Mouse (Mus musculus) natural killer cell, adult 2 months (primary cell): ENCODE measurements around the gene Zfp12.
"Not testable (repeated sequence)": the region's sequence is repeated elsewhere in the genome, so short reads cannot be mapped to it uniquely, and the experiment has no call there.

Experiments used
- DNase-seq, 2 experiments: peaks; one replicate each; pipeline ENCODE4 v3.0.0; 2022; ENCODE audit warnings: low spot score in 2 of 2

The Zfp12 gene

DNA sequence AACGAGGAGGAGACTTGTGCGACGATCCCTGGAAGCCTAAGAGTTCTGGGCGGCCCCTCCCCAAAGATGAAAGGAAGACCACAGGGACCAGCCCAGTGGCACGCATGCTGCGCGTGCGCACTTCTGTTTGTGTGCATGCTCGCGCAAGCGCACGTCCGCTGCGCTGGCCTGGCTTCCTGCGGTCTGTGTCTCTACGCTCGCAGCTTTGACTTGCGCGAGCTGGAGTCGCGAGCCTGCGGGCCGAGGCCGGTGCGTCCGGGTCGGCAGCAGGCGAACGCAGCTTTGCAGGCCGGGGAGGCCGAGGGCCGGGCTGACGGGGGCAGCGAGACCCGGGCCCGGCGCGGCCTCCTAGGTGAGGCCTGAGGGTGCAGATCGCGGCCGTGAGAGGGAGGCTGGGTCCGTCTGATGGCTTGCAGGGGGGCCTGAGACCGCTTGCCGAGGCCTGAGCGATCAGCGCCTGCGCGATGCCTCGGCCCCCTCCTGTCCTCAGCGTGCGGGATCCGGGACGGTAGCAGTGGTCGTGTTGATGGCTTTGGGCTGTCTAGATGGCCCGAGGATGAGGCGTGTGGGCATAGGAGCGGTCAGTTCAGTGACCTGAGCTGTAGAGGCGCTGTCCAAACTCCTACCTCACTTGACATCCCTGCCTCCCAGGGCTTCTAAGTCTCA, at the start of gene Zfp12:
Gene Zfp12, plus strand, starts transcription at position 136 of the 666 bp plus-strand sequence.
- DNase-seq: peak; percentile 82 to 85

DNA sequence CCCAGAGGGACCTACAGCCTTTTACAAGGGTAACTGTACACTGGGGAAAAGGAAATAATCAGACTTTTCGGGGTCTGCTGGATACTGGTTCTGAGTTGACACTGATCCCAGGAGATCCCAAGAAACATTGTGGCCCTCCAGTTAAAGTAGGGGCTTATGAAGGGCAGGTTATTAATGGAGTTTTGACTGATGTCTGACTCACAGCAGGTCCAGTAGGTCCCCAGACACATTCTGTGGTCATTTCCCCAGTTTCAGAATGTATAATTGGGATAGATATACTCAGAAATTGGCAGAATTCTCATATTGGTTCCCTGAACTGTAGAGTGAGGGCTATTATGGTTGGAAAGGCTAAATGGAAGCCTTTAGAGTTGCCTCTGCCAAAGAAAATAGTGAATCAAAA, 46.9 kb upstream of the Zfp12 start:
- DNase-seq: not testable (repeated sequence)

DNA sequence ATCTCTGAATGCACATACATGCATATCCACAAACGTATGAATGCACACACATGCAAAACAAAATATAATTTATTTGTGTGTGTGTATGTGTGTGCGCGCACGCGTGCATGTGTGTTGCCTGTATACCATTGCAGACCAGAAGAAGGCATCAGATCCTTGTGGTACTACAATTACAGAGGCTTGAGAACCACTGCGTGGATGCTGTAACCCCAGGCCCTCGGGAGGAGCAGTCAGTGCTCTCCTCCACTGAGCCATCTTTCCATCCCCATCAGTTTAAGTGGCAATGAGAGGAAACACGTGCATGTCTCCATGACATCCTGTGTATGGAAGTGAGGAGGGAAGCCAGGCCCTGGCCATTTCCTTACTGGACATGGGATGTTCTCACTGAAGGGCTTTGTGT, 42.2 kb upstream of the Zfp12 start:
- DNase-seq: no peak

DNA sequence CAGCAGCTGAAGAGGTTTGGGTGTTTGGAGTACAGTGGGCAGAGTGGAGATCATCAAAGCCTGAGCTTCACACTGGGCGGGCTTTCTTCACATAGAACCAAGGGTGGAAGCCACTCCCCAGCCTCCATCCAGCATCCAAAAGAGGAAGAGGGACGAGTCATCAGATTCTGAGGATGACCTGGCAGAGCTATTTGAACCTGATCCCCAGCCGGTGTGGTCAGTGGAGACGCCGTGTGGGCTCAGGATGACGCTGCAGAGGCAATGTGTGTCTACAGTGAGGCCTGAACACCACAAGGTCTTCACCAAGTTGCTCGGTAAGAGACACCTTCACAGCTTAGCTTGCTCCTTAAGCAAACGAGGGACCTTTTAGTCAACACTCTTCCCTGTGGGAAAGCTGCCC, 40.2 kb upstream of the Zfp12 start:
- not testable (repeated sequence) for DNase-seq

DNA sequence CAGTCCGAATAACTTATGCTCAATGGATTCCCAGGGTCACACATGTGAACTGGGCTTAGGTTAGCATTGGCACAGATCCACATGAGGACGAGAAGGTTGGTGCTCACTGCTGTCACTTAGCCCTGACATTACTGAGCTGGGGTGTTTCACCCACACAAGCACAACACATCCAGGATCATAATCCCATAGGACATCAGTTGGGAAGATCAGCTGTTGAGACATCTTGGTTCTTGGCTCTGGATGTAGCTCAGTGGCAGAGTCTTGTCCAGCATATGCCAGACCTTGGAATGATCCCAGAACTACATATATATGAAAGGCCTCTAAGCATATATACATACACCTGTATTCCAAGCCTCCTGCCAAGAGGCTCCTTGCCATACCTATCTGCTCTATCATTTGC, 39.8 kb upstream of the Zfp12 start:
- no peak for DNase-seq

DNA sequence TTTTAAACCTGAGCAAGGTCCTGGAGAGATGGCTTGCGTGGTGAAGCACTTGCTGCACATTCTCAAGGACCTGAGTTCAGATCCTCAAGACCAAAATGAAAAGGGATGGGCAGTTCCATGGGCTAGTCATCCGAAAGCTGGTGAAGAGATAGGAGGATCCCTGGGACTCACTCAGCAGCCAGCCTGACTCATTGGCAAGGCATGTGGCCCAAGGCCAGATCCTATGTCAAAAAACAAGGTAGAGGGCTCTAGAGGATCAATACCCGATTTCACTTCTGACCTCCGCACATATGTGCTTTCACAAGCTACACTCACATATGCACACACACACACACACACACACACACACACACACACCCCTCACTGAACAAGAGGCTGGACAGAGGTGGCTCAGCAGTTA, 38.5 kb upstream of the Zfp12 start:
- no peak for DNase-seq

DNA sequence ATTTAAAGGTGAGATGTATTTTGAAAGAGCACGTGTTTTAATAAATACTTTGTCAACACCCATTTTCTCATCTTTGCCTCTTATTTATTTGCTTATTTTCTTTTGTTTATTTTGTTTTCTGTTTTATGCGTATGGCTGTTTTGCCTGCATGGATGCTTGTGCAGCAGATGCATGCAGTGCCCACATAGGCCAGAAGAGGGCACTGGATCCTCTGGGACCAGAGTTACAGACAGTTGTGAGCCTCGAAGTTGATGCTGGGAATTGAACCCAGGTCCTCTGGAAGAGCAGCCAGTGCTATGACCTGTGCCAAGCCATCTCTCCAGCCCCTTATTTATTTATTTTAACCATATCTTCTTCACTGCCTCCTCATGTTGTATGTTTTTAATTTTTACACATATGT, 29.9 kb upstream of the Zfp12 start:
- no peak for DNase-seq

DNA sequence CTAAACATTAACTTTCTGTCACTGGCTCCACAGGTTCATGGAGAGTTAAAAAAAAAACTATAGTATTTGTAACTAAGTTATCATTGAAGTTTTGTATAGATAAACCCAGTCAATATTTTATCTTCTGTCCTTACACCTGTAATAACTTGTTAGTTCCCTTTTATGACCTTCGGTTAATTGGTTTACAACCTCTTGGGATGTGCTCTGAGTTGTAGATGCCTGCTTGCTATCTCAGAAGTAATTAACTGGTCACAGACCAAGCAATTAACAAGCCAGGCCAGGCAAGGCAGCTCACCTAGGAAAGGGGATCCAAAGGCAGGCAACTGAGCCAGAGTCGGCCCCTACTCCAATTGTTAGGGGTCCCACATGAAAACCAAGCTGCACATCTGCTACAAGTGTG, 21.1 kb upstream of the Zfp12 start:
- no peak for DNase-seq

DNA sequence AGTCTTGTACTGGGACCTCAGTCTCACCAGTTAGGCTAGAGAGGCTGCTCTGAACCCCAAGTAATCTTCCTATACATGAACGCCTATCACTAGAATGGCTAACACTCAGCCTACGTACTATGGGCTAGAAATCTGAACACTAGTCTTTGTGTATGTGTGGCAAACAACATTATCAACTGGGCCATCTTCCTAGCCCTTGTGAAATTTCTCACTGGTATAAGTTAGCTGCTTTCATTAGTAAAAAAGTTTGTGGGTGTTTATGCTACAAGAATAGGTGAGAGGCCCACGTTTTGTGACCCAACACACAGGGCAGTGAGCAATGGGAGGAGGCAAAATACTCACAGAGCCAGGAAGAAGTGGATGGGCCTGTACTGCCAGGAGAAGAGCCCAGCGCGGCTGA, 14.0 kb upstream of the Zfp12 start:
- DNase-seq: no peak

DNA sequence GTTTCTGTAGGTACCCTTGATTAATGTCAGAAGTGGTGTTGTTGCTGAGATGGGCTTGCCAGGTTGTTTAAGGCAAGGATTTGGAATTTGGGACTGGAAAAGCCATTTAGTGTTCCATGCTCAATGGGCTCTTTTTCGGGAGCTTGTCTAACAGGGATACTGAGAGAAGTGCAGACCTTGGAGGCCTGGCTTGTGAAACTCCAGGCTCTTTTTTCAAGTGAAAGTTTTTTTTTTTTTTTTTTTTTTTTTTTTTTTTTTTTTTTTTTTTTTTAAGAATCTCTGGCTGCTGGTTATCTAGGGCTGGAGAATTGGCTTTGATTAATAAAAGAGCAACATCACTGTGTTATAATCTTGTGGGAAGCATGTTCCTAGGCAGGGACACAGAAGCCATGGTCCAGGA, 12.7 kb upstream of the Zfp12 start:
- DNase-seq: no peak

DNA sequence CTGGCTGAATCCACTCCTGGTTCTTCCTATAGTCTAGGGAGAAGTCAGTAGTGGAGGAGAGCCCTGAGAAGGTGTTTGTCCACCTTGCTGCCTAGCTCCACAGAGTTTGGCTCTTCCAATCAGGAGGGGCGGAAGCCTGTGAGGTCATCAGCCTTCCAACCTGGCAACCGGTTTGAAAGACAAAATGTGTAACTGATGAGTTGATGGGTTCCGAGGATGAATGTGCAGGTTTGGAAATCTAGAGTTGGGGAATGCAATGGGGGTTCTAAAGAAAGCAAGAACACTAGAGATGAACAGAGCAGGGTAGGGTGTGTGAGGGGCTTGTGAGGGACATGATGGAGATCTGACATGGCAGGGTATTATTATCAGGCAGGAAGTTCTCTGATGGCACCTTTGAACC, 8.2 kb upstream of the Zfp12 start, which contains the start of gene Spdye4a:
Gene Spdye4a, minus strand, starts transcription at position 101 of the 400 bp plus-strand sequence.
- DNase-seq: no peak

DNA sequence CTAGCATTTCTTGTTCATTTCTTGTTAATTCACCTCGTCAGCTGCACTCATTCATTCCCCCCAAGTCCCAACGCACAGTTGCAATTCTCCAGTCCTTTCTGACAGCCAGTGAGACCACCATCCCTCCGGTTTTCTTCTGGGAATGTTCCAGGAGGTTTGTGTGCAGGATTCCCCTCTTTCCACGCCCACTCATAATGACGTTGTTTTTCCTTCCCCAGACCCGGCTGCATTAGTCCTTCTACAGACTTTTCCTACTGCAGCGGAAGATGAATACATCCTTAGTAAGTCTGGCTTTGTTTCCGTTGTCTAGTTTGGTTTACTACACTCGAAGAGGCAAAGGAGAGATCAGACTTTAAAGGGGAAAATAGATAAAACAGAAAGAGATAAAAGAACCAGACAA, 1.1 kb downstream of the Zfp12 start:
- no peak for DNase-seq

DNA sequence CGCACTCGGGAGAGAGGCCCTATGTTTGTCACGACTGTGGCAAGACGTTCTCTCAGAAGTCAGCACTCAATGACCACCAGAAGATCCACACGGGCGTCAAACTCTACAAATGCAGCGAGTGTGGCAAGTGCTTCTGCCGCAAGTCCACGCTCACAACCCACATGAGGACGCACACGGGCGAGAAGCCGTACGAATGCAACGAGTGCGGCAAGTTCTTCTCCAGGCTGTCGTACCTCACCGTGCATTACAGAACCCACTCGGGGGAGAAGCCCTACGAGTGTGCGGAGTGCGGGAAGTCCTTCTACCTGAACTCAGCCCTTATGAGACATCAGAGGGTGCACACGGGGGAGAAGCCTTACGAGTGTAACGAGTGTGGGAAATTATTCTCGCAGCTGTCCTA, 10.0 kb downstream of the Zfp12 start:
- DNase-seq: no peak

DNA sequence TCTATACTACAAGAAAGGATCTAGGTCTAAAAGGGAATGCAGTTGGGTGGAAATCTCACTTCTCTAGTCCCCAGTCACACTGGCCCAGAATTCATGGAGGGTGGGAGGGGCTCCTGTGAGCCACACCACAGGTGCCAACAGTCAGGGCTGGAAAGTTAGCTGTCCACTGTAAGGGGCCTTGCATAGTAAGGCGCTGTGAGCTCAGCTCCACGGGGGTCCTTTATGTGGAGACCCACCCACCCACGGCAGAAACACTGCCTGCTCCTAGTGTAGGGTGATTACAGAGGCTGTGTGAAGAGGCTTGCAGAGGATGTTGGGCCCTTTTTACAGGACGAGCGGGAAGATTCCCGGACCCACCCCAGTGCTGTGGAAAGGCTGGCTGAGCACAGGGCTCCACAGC, 17.1 kb downstream of the Zfp12 start:
- no peak for DNase-seq

DNA sequence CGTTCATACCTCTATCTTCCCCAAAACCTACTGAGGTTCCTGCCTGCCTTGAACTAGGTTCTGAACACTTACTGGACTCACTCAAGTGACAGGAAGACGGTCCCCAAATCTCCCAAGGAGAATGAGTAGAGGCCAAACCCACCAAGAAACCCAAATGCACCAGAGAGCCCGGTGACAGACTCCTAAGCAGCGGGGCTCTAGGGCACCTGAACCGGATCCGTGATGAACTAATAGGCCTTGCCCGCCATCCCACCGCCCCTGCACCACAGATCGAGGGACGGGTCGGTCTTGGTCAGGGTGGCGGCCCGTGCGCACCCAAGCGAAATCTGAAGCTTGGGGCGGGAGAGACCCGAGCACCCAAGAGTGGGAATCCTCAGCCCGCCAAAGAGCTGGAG, 17.8 kb downstream of the Zfp12 start:
- DNase-seq: no peak

DNA sequence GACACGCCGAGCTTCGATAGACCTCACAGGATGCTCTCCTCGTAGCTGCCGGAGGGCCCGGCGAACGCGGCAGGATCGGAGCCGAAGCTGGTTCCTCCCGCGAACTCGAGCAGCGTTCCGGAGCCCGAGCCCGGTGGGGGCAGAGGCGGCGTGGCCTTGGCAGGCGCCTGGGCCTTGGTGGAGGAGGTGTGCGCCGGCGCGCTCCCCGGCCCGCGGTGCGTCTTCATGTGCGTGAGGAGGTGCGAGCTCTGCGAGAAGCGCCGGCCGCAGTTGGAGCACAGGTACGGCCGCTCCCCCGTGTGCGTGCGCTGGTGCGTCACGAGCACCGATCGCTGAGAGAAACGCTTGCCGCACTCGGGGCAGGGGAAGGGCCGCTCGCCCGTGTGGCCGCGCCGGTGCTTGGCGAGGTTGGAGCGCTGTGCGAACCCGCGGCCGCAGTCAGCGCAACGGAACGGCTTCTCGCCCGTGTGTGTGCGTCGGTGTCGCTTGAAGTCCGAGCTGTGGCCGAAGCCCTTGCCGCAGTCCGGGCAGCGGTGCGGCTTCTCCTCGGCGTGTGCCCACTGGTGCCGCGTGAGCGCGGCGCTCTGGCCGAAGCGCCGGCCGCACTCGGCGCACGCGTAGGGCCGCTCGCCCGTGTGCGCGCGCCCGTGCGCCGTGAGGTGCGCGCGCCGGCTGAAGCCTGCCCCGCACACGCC, 18.4 kb downstream of the Zfp12 start:
- DNase-seq: no peak

DNA sequence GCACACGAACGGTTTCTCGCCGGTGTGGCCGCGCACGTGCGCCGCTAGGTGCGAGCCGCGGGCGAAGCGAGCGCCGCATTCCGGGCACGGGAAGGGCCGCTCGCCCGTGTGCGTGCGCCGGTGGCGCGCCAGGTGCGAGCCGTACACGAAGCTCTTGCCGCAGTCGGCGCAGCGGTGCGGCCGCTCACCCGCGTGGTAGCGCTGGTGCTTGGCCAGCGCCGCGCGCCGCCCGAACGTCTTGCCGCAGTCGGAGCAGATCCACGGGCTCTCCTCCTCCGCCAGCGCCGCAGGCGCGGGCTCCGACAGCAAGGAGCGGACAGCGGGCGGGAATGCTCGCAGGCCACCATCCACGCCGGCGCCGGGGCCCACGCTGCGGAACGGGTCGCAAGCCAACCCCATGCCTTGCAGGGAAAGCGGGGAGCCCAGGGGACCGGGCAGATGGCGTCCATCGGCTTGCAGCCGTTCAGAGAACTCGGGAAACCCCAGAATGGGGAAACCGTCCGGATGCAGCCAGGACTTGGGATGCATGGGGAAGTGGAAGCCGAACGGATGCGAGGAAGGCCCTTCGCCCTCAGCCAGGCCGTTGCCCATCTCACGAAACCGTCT, 19.0 kb downstream of the Zfp12 start:
- no peak for DNase-seq

DNA sequence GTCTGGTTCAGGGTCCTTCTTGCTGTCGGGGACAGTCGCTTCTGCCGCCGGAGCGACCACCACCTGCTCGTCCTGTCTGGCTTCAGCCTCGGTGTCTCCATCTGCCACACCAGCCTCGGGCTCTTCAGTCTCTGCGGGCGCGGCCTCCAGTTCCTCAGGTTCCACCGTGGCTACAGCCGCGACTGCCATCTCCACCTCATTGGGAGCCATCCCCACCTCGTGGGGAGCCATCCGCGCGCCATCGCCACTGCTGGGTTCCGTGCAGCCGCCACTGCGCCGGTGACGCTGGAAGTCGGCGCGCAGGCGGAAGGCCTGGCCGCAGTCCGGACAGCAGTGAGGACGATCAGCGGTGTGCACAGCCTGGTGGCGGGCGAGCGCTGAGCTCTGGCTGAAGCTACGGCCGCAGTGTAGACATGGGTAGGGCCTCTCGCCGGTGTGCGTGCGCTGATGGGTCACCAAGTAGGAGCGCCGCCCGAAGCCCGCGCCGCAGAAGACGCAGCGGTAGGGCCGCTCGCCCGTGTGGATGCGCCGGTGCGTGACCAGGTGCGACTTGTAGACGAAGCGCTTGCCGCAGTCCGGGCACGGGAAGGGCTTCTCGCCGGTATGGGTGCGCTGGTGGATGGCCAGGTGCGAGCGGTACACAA, 19.6 kb downstream of the Zfp12 start:
- no peak for DNase-seq

DNA sequence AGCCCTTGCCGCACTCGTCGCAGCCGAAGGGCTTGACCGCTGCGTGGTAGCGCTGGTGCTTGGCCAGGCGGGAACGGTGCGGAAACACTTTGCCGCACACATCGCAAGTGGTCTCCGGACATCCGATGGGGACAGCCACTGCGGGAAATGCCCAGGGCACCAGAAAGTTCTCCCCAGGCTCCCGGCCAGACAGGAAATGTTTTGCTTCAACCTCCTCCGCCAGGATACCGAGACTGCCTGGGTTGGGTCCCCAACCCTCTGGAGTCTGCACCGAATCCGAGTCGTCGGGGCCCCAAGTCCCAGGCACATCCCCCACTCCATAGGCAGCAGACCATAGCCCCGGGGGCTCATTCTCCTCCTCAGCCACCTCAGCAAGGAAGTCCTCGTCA, 20.2 kb downstream of the Zfp12 start:
- DNase-seq: no peak

DNA sequence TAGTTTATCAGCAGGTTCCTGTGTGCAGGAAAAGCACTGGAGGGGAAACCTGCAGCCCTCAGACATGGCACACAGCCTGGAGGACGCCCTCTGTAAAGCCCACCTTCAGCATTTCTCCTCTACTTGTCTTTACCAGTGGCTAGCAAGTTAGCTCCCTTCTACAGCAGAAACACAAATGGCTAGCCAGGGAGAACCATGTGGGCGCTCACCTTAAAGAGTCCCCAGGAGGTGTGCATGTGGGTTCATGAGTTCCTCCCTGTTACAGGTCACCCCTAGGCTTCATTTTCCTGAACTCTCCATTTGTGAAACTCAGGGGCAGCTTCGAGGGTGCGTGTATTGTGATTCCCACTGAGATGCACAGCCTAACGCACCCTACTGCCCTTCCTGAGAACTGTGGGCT, 20.8 kb downstream of the Zfp12 start:
- DNase-seq: no peak

DNA sequence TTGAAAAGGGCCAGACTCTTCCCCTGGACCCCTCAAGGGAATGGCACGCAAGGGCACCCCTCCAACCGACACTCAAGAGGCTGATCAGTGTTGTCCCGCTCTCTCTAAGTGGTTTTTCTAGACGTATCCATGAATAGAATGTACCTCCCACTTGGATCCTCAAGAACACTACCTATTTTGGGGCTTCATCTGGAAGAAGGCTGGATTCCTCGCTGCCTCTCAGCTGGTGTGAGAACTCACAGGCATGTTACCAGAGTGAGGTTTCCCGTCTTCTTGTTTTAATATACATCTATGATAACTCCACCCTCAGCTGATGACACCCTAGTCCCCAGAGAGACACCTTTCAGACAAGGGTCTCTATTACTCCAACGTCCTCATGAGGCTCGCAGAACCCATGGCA, 26.7 kb downstream of the Zfp12 start:
- no peak for DNase-seq

DNA sequence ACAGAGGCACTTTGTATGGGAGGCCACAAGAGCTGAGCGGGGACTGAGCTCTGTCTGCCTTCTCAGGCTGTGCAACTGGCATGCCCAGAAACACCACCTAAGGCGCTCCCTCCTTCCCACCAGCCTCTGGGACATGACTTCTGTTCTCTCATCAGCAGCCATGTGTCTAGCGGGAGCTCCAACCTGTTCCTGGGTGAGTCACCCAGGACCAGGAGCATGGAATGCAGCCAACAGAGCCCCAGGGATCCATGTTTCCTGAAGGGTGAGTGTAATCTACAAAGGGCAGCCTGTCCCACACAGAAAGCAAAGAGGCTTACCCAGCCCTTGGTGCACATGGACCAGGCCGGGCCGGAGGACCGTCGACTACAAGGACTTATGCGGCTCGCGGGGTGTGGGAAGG, 29.7 kb downstream of the Zfp12 start:
- DNase-seq: no peak

DNA sequence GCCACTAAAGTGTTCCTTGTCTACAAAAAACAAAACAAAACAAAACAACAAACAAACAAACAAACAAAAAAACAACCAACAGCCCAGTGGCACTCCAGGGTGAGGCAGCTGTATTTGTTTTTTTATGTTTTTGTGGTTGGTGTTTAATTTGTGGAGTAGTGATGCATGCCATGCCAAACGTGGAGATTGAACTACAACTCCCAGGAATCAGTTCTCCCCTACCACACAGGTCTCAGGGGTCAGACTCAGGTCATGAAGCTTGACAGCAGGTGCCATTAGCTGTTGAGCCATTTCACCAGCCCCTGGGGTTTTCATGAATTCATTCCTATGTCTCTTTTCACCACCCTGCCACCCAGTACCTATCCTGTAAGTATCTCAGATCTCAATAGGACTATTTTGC, 30.4 kb downstream of the Zfp12 start:
- DNase-seq: no peak
